Mouse (Mus musculus) gastrocnemius, adult 18-20 months (tissue): Measurements from ENCODE around the gene Lpar5. TPM values are rescaled to one million over a fixed set of nuclear protein-coding genes. Genes with fewer than 3 reads are reported as not detected.

Source experiments
- DNase-seq: peaks from one replicate; pipeline ENCODE4 v3.0.0; 2021; ENCODE audit warnings: low spot score
- total RNA-seq, 2 experiments: library from RNA; stranded (reverse); gene quantifications; 2 replicates each; pipeline ENCODE4 v1.2.3; 2021

Gene Lpar5
- total RNA-seq, 2 experiments from 2014 or later, result not detected

DNA sequence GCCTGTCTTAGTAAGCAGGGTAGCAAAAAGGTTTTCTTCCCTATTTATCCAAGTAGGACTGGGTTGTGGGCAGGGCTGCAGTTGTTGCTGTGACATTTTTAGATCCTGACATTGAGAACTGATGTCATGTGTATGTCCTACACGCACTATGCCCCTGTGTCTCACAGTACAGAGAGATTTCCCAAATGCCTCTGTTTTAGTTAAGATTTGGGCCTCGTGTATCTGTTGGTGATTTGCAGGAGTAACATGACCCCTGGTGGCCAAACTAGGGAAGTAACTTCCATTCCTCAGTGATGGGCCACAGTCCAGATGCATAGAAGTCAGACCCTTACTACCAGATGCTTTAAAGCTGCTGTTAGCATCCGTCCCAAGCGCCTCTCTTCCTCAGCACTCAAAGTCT is 16.7 kb downstream of the Lpar5 start:
- DNase-seq, result peak; percentile 69

DNA sequence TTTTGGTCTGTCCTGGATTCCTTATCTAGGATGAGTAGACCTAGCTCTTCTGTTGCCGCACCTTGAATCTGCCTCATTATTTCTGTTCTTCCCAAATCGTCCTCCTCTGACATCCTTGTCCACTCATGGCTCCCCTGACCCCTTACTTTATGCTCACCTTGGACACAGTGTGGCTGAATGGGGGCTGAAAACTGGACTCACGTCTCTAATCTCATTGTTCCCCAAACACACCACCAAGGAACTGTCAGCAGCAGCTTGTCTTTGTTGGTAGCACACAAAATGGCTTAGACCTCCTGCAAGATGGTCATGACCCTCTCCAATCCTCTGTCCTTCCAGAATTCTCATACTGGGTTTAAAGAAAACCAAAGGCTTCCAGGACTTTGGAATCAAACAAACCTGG is 20.2 kb downstream of the Lpar5 start:
- DNase-seq, result no peak

DNA sequence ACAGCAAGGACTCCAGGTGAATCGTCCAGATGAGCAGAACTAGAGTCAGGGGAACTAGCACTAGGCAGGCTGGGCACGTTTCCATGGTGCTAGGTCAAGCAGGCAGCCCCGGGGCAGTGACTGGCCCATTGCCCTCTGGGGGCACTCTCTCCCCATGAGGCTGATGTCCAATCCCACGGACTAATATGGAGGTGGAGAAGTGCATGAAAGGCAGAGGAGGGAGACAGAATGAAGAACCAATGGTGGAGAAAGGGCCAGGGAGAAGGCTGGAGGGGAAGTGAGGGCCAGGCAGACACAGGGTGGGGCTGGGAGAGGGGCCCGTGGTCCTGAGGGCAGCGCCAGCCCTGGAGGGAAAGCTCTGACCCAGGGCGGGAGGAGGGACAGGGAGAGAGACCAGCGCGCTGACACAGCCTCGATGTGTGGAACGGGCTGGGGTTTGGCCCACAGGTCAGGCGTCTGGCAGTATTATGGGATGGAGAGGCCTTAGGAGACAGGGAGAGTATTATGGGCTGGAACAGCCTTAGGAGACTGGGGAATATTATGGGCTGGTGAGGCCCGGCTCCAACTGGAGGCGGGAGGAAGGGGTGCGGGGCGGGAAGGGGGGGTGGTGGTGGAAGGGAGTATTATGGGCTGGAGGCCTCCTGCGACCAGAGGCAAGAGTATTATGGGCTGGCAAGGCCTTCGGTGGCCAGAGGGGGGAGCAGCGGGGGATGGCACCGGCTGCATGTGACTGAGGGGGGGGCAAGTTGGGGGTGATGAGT is 21.0 kb downstream of the Lpar5 start:
- DNase-seq, result peak; percentile 71

DNA sequence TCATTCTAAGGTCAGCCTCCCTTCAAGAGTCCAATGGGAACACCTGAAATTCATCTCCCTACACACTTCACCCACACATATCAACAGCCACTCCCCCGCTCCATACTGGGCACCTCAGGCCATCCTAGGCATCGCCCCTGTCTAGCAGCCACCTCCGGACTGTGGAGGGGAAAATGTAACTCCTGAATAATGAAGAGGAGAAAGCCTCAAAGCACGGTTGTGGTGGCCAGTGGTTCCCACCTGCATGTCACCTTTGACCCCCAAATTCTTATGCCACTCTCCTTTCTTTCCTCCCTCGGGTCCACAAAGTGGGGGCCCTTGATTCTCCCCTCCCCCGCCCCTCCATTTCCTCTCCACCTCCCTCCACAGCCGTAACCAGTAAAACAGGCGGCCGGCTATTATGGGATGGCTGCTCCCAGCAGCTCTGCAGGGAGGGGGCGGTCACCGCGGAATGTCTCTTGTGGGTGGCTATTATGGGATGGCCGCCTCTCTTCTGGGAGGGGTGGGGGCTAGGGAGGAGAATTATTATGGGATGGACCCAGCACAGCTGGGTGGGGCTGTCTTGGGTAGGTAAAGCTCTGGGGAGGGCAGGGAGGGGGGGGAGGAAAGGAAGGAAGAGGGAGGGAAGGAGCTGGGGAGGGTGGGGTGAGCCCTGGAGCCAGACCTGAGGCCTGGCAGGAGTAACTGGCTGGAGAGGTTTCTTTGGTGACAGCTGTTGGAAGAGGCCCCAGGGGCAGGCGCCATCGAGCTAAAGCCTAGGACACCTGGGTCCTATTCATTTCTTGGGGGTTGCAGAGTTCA is 22.0 kb downstream of the Lpar5 start:
- peak; percentile 70 for DNase-seq

DNA sequence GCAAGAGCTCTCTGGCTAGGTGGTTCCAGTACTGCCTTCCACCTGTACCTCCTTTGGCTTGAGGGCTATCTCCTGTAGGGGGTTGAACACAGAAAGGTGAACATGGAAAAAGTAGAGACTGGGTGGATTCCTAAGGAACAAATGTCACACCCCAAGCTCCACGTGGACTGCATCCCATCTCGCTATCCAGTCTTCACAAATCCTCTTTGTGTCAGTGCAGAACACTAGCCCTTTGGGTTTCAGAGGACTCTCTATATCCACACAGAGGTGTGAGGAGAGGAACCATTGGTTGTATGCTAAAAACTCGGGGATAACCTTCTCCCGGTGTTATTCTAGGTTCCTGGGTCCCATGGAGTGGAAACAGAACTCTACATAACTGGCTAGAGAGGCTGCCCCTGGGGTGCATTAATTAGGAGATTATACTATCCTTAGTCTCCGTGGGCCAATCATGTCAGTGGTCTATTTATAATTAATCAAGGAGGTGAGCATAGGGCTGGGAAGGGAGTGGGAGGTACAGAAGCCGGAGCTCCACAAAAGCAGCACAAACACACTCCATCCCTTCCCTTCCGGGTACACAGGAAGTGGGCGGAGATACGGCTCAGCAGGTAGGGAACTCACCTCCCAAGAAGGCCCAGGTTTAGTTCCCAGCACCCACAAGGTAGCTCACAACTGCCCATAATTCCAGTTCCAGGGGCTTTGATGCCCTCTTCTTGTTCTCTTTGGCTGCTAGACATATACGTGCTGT is 22.8 kb downstream of the Lpar5 start:
- DNase-seq, result no peak

DNA sequence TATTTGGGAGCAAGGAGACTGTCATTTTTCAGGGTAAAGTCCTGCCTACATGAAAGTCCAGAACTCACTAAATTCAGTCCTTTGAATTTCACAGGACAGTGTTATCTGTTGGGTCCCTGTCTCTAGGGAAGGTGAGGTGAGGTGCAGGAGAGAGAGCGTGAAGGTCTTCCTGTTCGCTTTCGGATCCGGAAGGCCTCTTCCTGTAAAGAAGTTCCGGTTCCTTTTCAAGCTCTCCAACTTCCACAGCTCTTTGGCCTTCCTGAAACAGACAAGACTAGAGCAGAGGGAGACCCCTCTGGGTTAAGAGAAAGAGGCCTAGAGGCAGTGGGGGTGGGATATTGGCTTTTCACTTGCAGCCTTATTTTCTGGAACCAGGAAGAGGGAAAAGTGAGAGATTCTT is 24.7 kb downstream of the Lpar5 start:
- DNase-seq, result no peak

DNA sequence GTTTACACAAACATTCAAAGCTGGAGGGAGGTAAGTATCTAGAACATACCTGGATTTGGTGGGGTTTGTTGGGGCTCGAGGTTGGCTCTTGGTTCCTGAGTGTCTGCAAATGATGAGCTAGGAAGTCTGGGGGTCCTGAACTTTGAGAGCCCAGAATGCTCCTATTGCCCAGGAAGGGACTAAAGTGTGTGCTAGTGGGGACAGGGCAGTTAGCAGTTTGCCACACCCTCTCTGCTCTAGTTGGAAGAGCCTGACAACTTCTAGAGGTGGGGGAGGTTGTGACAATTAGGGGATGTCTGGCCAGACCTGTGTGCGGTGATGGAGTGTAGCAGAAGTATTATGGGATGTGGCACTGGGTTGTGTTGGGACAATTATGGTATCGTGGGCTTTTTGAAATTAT is 27.1 kb downstream of the Lpar5 start:
- DNase-seq, result no peak

DNA sequence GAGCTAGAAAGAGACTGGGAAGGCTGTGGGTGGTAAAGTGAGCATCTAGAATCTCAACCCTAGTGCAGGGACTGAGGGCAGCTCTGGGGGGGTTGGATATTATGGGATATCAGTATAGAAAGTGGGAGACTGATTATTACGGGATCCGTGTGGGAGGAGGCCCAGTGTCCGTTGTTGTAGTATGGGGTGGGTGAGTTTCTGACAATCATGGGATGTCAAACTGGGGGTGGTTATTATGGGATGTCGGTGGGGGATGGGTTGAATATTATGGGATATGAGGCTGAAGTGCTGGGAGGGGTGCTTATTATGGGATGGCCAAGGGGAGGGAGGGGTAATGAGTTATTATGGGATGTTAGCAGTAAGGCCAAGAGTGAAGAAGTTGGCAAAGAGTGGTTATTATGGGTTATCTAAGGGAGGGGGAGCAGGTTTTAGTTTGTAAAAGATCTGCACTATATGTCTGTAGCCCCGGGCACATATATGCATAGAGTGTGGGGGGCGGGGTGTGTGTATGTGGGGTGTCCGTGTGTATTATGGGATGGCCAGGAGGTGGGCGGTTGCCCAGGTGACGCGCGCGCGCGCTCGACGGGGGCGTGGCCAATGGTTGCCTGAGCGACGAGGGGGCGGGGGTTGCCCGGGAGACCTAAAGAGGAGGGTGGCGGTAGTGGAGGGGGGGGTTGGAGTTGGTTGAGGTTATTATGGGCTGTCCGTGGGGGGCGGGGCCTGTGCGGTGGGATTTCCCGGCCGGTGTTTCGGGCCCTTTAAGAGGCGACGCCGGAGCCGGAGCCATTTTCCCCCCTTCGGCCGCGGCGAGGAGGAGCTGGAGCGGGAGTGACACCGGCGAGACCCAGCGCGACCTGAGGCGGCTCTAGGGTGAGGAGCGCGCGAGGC is 27.9 kb downstream of the Lpar5 start, which contains the start of gene Chd4:
TSS of gene Chd4 (plus strand) at position 591 of the 888 bp plus-strand sequence.
- peak; percentile 88 for DNase-seq

DNA sequence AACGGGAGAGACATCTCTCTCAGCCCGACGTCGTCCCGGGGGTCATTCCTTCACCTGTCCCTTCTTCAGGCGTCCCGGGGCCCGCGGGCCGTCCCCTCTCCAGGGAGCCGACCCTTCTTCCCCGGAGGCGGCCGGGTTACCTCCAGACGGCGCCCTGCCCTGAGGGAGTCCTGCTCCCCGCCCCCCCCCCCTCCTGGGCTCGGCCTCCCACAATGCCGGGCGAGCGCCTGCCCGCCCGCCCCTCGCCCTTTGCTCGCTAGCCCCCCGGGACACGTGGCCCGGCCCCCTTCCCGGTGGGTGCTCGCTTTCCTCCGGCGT is 28.5 kb downstream of the Lpar5 start:
- DNase-seq, result no peak

DNA sequence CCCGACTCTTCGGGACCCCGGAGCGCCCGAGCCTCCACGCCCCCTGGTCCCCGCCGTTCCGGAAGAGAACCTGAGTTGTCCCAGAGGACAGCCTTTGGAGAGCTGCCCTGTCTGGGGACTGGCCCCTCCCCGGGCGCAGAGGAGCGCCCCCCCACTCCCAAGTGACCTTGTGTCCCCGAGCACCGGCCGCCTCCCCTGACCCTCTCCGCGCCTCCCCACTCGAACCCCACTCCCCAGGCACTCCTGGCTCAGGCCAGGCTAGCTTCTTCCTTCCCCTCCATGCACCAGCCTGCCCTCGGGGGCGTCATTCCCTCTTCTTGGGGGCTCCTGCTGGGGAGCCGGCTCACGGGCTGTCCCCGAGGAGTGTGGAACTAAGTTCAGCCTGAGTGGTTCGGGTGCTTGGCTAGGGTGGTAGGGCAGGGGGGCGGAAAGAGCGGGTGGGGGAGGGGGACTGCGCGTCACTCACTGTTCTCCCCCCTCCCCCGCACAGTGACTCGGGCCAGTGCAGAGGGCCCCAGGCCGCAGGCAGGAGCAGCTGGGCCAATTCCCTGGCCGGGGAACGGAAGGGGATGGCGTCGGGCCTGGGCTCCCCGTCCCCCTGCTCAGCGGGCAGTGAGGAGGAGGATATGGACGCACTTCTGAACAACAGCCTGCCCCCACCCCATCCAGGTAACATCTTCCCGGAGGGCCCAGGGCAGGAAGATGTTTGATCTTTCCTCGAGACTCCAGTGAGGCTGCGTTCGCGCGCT is 29.1 kb downstream of the Lpar5 start:
- DNase-seq, result peak; percentile 64

DNA sequence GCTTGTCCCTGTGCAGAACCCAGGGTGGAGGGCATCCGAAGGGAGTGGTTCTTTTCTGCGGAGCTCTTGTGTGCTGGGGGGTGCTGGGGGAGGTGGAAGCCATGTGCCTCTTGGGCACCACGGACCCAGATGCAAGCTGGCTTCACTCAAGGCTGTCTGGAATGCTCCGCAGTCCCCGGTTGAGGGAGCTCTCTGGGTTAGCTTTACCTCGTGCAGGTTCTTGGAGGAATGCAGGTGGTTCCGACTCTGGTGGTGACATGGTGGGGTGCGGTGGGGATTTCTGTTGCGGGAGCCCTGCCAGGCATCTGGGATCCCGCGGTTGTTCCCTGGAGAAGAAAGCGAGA is 29.6 kb downstream of the Lpar5 start:
- DNase-seq, result no peak

DNA sequence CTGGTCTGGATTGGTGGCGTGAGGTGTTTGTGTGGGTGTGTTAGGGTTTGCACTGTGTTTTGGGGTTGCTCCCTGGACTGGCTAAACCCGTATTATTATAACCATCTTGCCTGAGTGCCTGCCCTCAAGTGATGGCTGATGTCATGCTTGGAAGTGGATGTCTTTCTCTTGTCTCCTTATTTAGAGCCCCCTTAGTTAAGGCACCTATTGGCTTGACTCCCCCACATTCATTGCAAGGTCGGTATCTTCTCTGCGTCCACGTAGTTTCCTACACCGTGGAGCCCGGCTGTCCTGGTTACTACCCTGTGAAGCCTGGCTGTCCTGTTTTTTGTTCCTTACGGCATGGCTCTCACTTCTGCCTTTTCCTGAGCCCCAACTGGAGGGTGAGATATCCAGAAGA is 30.2 kb downstream of the Lpar5 start:
- DNase-seq, result no peak

DNA sequence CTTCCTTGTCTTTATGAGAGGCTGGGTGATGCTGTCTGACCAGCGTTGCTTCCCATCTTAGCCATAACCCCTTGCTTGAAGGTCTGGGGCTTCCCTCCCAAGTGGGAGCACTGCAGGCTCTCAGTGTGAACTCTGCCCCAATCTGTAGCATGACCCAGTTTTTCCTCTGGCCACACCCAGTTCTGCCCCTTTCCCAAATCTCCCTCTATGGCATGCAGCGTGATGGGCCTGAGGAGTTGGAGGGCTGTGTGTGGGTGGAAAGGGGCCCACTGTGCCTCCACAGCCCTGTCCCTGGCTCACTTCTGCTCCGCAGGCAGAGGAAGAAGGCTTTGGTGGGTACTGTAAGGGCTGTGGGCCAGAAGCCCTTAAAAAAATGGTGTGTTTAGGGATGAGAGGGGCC is 30.8 kb downstream of the Lpar5 start:
- no peak for DNase-seq

DNA sequence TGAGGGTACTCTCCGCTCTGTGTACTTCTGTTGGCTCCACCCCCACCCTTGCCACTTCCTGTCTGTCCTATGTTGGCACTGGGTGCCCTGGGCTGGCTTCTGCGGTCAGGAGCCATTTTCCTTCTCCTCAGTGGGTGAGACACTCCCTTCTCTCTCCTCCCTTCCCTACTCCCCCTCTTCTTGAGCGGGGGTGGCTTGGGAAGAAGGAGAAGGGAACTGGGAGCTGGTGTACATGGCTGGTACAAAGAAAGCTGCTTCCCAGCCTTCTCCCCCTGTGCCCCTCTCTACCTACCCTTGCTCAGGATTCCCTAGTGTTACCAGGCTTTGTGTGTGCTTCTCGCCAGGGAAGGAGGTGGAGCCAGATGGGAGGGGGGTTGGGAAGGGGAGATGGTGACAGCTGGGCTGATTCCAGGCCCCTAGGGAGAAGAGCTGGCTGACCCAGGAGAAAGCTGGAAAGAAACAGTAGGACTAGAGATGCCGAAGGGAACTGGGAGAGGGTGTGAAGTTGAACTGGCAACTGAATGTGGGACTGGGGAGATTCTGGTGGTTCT is 31.8 kb downstream of the Lpar5 start:
- peak; percentile 37 for DNase-seq

DNA sequence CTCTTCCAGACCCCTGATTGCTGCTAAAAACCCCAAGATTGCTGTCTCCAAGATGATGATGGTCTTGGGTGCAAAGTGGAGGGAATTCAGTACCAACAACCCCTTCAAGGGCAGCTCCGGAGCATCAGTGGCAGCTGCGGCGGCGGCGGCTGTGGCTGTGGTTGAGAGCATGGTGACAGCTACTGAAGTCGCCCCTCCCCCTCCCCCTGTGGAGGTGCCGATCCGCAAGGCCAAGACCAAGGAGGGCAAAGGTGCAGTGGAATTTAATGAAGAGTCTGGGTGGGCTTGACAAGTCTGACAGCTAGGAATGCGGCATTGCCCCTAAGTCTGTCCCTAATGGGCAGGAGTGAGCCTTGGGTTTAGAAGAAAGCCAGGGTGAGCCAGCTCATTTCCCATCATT is 33.7 kb downstream of the Lpar5 start:
- no peak for DNase-seq

DNA sequence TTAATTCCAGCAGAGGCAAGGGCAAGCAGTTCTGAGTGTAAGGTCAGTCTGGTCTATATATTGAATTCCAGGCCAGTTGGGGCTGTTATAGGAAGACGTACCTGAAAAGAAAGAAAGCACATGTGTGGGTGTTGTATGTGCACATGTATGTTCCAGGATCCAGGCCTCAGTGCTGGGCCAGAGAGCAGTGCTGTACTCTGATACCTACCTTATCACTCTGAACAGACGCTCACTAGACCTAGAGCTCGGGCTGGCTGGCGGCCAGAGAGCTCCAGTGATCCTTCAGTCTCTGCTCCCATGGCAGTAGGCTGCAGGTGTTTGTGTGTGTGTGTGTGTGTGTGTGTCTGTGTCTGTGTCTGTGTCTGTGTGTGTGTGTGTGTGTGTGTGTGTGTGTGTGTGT is 36.5 kb downstream of the Lpar5 start:
- DNase-seq, result no peak

DNA sequence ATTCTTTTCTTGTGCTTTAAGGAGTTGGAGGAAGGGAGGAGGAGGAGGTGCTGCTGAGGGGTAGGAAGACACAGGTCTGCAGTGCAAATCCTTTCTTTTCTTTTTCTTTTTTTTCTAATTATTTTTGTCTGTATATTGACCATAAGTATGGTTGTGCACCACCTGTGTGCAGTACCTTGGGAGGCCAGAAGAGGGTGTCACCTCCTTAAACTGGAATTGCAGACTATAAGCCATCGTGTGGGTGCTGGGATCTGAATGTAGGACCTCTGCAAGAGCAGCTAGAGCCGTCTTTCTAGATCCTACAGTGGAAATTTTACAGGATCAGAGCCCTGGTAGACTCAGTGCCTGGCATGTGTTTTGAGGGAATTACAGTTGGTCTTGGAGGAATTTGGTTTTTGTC is 40.0 kb downstream of the Lpar5 start:
- no peak for DNase-seq

DNA sequence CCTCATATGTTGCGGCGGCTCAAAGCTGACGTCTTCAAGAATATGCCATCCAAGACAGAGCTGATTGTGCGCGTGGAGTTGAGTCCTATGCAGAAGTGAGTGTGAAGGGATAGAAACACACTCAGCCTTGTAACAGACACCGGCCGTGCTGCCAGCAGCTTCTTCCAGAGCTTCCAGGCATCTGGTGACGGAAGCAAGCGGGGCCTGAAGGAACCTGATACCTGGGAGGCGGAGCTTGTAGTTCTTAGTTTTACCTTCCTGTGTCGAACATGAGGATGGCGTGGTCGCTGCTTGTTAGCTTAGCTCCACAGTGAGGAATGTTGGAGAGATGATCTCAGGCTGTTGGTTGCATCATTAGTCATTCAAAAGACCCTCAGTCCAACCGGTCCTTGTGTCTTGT is 41.7 kb downstream of the Lpar5 start:
- DNase-seq, result no peak

DNA sequence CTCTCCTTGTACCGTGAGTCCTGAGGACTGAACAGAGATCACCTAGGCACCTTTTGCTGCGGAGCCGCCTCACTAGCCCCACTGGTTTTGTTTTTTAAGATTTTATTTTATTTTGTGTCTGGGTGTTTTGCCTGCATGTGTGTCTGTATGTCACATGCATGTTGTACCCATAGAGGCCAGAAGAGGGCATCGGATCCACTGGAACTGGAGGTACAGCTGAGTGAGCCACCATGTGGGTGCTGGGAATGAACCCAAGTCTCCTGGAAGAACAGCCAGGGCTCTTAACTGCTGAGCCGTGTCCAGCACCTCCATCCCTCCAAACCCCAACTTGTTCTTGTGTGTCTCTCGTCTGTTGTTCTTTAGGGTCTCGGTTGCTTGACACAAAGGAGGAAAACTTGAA is 43.2 kb downstream of the Lpar5 start:
- no peak for DNase-seq

DNA sequence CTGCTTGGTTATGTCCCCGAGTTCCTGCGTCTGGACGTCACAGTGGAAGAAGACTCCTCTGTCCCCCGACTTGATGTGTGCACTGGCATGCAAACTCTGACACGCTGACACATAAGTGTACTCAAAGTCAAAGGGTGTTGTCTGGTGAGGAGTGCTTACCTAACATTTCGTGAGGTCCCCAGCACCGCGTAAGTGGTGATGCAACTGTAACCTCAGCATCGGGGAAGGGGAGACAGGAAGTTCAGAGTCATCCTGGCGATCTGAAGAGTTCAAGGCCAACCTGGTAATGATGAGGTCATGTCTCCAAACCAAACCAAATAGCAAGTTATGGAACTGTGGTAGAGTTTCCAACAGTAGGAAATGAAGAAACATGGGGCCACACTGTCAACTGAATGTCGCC is 44.8 kb downstream of the Lpar5 start:
- DNase-seq, result no peak

DNA sequence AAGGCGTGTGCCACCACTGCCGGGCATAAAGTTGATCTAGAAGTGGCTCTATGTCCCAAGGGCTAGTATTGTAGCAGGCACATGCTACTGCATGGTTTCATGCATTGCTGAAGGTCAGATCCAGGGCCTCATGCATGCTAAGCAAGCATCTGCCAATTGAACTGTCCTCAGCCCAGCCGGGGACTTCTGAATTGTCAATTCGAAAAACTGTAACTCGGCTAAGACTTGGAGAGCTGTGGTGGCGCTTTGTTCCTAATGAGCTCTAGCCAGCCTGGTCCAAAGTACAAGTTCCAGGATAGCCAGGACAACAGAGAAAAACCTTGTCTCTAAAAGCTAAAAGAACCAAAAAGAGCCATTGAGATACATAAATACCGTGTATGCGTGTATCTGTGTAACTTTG is 51.7 kb downstream of the Lpar5 start:
- DNase-seq, result no peak
